Comparison of ENCODE assay signal across 17 mouse cellular contexts in the genomic region with DNA sequence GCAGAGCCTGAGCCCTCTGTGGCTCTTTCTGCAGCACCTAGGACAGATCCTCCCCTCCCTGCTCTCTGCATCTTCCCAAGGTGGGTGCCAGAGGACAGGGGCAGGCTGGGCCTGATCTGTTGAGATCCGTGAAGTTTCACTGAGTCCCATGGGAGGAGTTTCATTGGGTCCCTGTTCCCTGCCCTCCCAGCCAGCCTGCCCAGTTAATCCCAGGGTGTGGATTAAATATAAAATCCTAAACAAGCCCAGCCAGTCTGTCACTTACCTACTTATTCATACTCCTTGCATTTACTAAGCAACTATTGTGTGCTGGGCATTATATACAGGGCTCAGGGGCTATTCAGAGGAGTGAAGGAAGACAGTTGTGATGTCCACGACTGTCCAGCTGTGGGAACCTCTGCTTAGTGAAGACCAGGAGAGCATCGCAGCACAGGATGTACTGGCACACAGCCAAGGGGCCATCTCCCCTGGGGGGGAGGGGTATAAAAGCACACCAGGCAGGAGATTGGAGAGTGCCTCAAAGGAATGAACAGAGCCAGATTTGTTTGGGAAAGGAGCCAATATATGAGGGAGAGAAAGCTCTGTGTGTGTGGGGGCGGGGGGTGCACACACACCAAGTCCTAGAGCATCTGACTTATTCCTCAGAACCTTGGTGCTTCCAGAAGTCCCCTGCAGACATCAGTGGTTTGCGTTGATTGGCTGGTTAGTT. TPM values are rescaled to one million over a fixed set of nuclear protein-coding genes. Genes with fewer than 3 reads are reported as not detected.
DNase-seq lines count a peak whose midpoint lies in the region; ATAC-seq and TF ChIP-seq lines count a peak whose summit lies in the region.
"Had no signal": no experiment of that assay in that cellular context is flagged by ENCODE, and none has a peak within 500 bp of the region (broad histone marks: within the 10 kb centered on the region; RNA-seq: fewer than 3 reads in every experiment).

No protein-coding gene starts in this region.

- DNase-seq in heart, postnatal 4 days = no peak
- DNase-seq in left cerebral cortex, adult 2 months (ENCODE audit: extremely low spot score in 1 of 2, low spot score in 2 of 2) = no peak
- DNase-seq in left cerebral cortex, postnatal 25 days (ENCODE audit: low spot score in 2 of 2) = no peak
- peak; percentile 83 for DNase-seq in forebrain, embryonic 14.5 days (ENCODE audit: low spot score)
- DNase-seq in cerebellum, postnatal 4 days (ENCODE audit: low spot score in 2 of 2) = no peak
- DNase-seq: gastrocnemius, postnatal 25 days; kidney, adult 9 months; layer of hippocampus, postnatal 36 days; right cerebral cortex, postnatal 25 days had no signal

- peak overlapping the region; percentile 33; the same call in 1 of the 2 replicates for H3K27ac ChIP-seq in heart, embryonic 13.5 days (replicated peaks)
- H3K27ac ChIP-seq in left cerebral cortex, adult 2 months = peak overlapping the region; percentile 87; the same call in 1 of the 2 replicates
- H3K27ac ChIP-seq in forebrain, embryonic 14.5 days (ENCODE audit: low read depth, low read length) = peak overlapping the region; percentile 81; the same call in 1 of the 2 replicates
- H3K27ac ChIP-seq in neural tube, embryonic 14.5 days (ENCODE audit: low read depth, low read length) = no peak overlapping the region
- H3K27ac ChIP-seq: macrophage had no signal

- TF ChIP-seq CTCF in left cerebral cortex, adult 2 months (IDR thresholded peaks at IDR 0.05) = no peak

- H3K36me3 ChIP-seq in heart, embryonic 13.5 days = no peaks in the 10 kb centered on the region
- no peaks in the 10 kb centered on the region for H3K36me3 ChIP-seq in forebrain, embryonic 14.5 days (ENCODE audit: control insufficient read depth, insufficient read depth, low read length)
- no peaks in the 10 kb centered on the region for H3K36me3 ChIP-seq in neural tube, embryonic 14.5 days (ENCODE audit: control insufficient read depth, insufficient read depth, low read length)

- peaks cover 63% of the 10 kb centered on the region for H3K4me1 ChIP-seq in heart, embryonic 13.5 days
- H3K4me1 ChIP-seq in forebrain, embryonic 14.5 days (ENCODE audit: control insufficient read depth, insufficient read depth, low read length) = peaks cover 58% of the 10 kb centered on the region
- H3K4me1 ChIP-seq in neural tube, embryonic 14.5 days (ENCODE audit: control insufficient read depth, insufficient read depth, low read length) = peaks cover 56% of the 10 kb centered on the region

- no peak for ATAC-seq in heart, embryonic 13.5 days (ENCODE audit: extremely low read depth, insufficient number of reproducible peaks, low FRiP score, low TSS enrichment)
- ATAC-seq in forebrain, embryonic 14.5 days = peak; percentile 40; the same call in 1 of the 2 replicates
- no peak for ATAC-seq in neural tube, embryonic 14.5 days (ENCODE audit: low read depth)
- no peak for ATAC-seq in inflammation-experienced regulatory T-cells, adult 6 months
- ATAC-seq: activated CD4-positive, CD25-positive, alpha-beta regulatory T cell, adult 4 months had no signal

- peaks cover 53% of the 10 kb centered on the region for H3K27me3 ChIP-seq in heart, embryonic 13.5 days (replicated peaks)
- H3K27me3 ChIP-seq in forebrain, embryonic 14.5 days (replicated peaks; ENCODE audit: control insufficient read depth, insufficient read depth, low read length) = 0 out of 2 replicates have a peak, but pooled peaks cover 3% of the 10 kb centered on the region
- H3K27me3 ChIP-seq in neural tube, embryonic 14.5 days (ENCODE audit: control insufficient read depth, insufficient read depth, low read length) = no peaks in the 10 kb centered on the region

- no peak overlapping the region for H3K4me2 ChIP-seq in heart, embryonic 13.5 days
- no peak overlapping the region for H3K4me2 ChIP-seq in forebrain, embryonic 14.5 days (ENCODE audit: low read length)
- H3K4me2 ChIP-seq in neural tube, embryonic 14.5 days (ENCODE audit: low read depth, low read length) = no peak overlapping the region
- H3K4me2 ChIP-seq: liver, embryonic 11.5 days had no signal

- WGBS in heart, embryonic 13.5 days = 36% methylated on average over 5 of the region's 5 CpGs
- WGBS in forebrain, embryonic 14.5 days = 24% methylated on average over 5 of the region's 5 CpGs
- WGBS in neural tube, embryonic 14.5 days = 38% methylated on average over 5 of the region's 5 CpGs

- no peaks in the 10 kb centered on the region for H3K9me3 ChIP-seq in heart, embryonic 13.5 days
- no peaks in the 10 kb centered on the region for H3K9me3 ChIP-seq in forebrain, embryonic 14.5 days (replicated peaks; ENCODE audit: control insufficient read depth, low read length)
- no peaks in the 10 kb centered on the region for H3K9me3 ChIP-seq in neural tube, embryonic 14.5 days (ENCODE audit: control insufficient read depth, low read length)

- intact Hi-C loops in left cerebral cortex, adult 2 months (cut with DNase I) = no loop called here
- intact Hi-C loops in left cerebral cortex, postnatal 25 days (cut with DNase I) = no loop called here

- H3K4me3 ChIP-seq in heart, embryonic 13.5 days = no peak overlapping the region
- H3K4me3 ChIP-seq in left cerebral cortex, adult 2 months = no peak overlapping the region
- H3K4me3 ChIP-seq in forebrain, embryonic 14.5 days (ENCODE audit: low read depth, low read length) = no peak overlapping the region
- no peak overlapping the region for H3K4me3 ChIP-seq in neural tube, embryonic 14.5 days (ENCODE audit: low read depth, low read length)
- H3K4me3 ChIP-seq: erythroblast, embryonic 14.5 days had no signal

- no peak overlapping the region for H3K9ac ChIP-seq in heart, embryonic 13.5 days
- H3K9ac ChIP-seq in forebrain, embryonic 14.5 days (ENCODE audit: low read length) = no peak overlapping the region
- 0 out of 2 replicates have a peak overlapping the region, but pooled peaks have one; percentile 13 for H3K9ac ChIP-seq in neural tube, embryonic 14.5 days (replicated peaks; ENCODE audit: low read depth, low read length)

RNA-seq across cellular contexts. Expression of a gene that starts 36.8 kb away (rescaled TPM):
- 1.1 and 1.4 TPM in 2 replicates for polyA plus RNA-seq in heart, embryonic 13.5 days (2015; fragmentation: Nextera tagmentation; extraction: Ambion mirVana)
- total RNA-seq in heart, postnatal 4 days (2021) = 1 to 10 TPM; 1.8 to 2.1 TPM
- 10 to 100 TPM; 41.4 to 43.0 TPM for total RNA-seq in left cerebral cortex, adult 2 months (2021)
- 10 to 100 TPM; 35.3 to 38.0 TPM for total RNA-seq in left cerebral cortex, postnatal 25 days (2021)
- 9.5 and 12.2 TPM in 2 replicates for polyA plus RNA-seq in forebrain, embryonic 14.5 days (2014; fragmentation: Nextera tagmentation; extraction: Ambion mirVana)
- polyA plus RNA-seq in neural tube, embryonic 14.5 days (2014; fragmentation: Nextera tagmentation; extraction: Ambion mirVana) = 11.0 and 13.3 TPM in 2 replicates
- under 1 TPM in 1 of 3 experiments, not detected in 2; 0.20 TPM for polyA plus RNA-seq in inflammation-experienced regulatory T-cells, adult 6 months (2017; shearing (Covaris generic))
- total RNA-seq: common myeloid progenitor, adult 5-6 weeks had no signal
- polyA plus RNA-seq: activated CD4-positive, CD25-positive, alpha-beta regulatory T cell, adult 4 months; erythroblast, embryonic 14.5 days; macrophage had no signal
